Mouse (Mus musculus) erythroblast, embryonic 14.5 days (primary cell): ENCODE data around the gene Col6a6. TPM values are rescaled to one million over a fixed set of nuclear protein-coding genes. Genes with fewer than 3 reads are reported as not detected.
"Not testable (repeated sequence)": the region's sequence is repeated elsewhere in the genome, so short reads cannot be mapped to it uniquely, and the experiment has no call there.

ENCODE experiments used
- H3K27me3 ChIP-seq: 2 replicates; pipeline ENCODE4 v1.6.1; 2012; ENCODE audit warnings: inconsistent platforms; ENCODE audit not compliant: control insufficient read depth
- H3K36me3 ChIP-seq: 2 replicates; pipeline ENCODE4 v1.6.1; 2012; ENCODE audit warnings: mild to moderate bottlenecking, inconsistent platforms; ENCODE audit not compliant: control insufficient read depth
- H3K4me1 ChIP-seq: 2 replicates; pipeline ENCODE4 v1.6.1; 2012; ENCODE audit warnings: inconsistent platforms; ENCODE audit not compliant: control insufficient read depth
- H3K4me3 ChIP-seq: replicated peaks from 2 replicates; pipeline ENCODE3; 2012; ENCODE audit warnings: moderate library complexity, mild to moderate bottlenecking, inconsistent platforms
- H3K9me3 ChIP-seq: 2 replicates; pipeline ENCODE4 v1.6.1; 2012; ENCODE audit warnings: low read length, inconsistent platforms, mixed read lengths; ENCODE audit not compliant: control insufficient read depth
- GATA1 ChIP-seq: IDR thresholded peaks from 2 replicates; pipeline ENCODE4 v1.6.1; 2012; ENCODE audit warnings: low read length, inconsistent platforms, mixed read lengths
- TAL1 ChIP-seq: IDR thresholded peaks from 3 replicates; pipeline ENCODE4 v1.6.1; 2012; ENCODE audit warnings: low read length, inconsistent platforms, mixed read lengths
- polyA plus RNA-seq: library from polyadenylated mRNA; stranded (reverse); fragments of >175 nt; gene quantifications from 2 replicates; pipeline ENCODE4 v1.2.3, GENCODE M21; 2012

Col6a6 gene
- under 0.01 TPM in 1 of 2 replicates, not detected in the other for polyA plus RNA-seq

DNA sequence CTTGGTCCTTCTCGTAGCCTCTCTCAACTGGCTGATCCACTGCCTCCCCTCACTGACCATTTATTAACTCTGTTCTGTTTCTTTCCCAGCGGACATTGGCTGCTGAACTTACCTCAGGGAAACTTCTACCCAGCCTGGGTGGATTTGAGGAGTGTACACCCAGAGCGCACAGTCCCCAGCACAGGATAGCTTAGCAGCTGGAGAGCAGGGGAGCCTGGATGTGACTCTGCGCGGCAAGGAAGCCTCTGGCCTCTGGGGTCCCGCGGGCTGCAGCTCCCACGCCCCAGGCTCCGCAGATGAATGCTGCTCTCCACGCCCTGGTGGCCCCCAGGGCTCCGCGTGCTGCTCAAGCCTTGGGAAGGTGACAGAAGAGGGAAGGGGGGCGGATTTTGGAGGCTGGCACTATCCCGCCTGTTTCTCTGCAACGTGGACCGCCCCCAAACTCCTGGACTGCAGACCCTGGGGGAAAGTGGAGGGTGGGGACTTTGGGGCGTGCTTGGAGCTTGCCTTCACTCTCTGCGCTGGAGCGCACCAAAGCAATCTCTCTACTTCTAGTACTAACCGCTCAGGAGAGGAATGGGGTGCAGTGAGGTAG, at the start of gene Col6a6:
TSS of gene Col6a6 (minus strand) at position 370 of the 595 bp plus-strand sequence.
- no peak for TF ChIP-seq GATA1
- no peak for TF ChIP-seq TAL1
- Histone ChIP-seq H3K4me3 (no peak within 1 kb of the TSS), H3K9me3 (no peaks in the 10 kb centered on the region), H3K27me3 (peaks cover 4% of the 10 kb centered on the region; the same call in 1 of the 2 replicates), H3K36me3 (no peaks in the 10 kb centered on the region), H3K4me1 (no peaks in the 10 kb centered on the region)

- no peaks in the 10 kb centered on the region for H3K4me1 ChIP-seq
- H3K27me3 ChIP-seq = no peaks in the 10 kb centered on the region
- no peaks in the 10 kb centered on the region for H3K36me3 ChIP-seq
- H3K4me3 ChIP-seq = no peak overlapping the region
- H3K9me3 ChIP-seq = no peaks in the 10 kb centered on the region
- TF ChIP-seq GATA1 (no peak), TAL1 (no peak)
These were observed 48.2 kb upstream of the Col6a6 start for GRCm38 (mm10) chr9:105876124-105876523.

DNA sequence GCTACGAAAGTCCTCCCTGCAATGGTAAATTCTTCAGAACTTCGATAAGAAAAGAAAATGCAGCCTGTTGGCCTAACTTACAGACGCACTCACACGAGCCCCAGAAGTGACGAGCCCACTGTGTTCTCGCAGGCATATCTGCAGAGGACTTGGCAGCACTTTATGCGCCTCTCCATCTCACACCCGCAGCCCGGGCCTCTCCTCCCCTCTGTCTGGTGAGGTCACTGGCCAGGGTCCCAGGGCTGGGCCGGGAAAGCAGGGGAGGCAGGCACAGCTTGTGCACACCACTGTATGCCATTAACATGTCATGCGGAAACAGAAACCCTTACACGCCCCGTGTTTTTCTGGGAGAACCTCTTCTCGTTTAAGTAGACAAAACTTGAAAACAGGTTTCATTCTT, 43.7 kb upstream of the Col6a6 start:
- TF ChIP-seq GATA1 = no peak
- TF ChIP-seq TAL1 = no peak
- Histone ChIP-seq H3K36me3 (no peaks in the 10 kb centered on the region), H3K4me3 (no peak overlapping the region), H3K4me1 (no peaks in the 10 kb centered on the region), H3K27me3 (no peaks in the 10 kb centered on the region), H3K9me3 (no peaks in the 10 kb centered on the region)

- H3K4me1 ChIP-seq = no peaks in the 10 kb centered on the region
- TF ChIP-seq GATA1 (no peak), TAL1 (no peak)
- H3K4me3 ChIP-seq = no peak overlapping the region
- H3K27me3 ChIP-seq = no peaks in the 10 kb centered on the region
- H3K36me3 ChIP-seq = no peaks in the 10 kb centered on the region
- H3K9me3 ChIP-seq = no peaks in the 10 kb centered on the region
These were observed 29.8 kb upstream of the Col6a6 start for GRCm38 (mm10) chr9:105857773-105858172.

DNA sequence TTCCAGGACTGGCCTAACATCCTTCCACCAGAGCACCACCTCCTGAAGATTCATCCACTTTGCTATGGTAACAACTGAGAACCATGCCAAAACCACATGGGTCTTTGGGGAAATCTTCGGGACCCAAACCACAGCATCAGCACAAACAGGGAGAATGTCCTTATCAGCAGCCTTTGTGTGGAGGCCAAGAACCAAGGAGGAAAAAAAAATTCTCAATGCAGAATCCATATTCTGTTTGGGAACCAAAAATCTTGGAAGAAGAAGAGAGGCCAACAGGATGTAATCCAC, 24.8 kb upstream of the Col6a6 start:
- no peak for TF ChIP-seq TAL1
- no peak for TF ChIP-seq GATA1
- no peaks in the 10 kb centered on the region for H3K4me1 ChIP-seq
- no peaks in the 10 kb centered on the region for H3K27me3 ChIP-seq

GRCm38 (mm10) chr9:105852015-105852777, 24.2 kb upstream of the Col6a6 start:
- no peaks in the 10 kb centered on the region; the same call in 1 of the 2 replicates for H3K9me3 ChIP-seq

More for the DNA sequence above, 24.8 kb upstream of the Col6a6 start:
- Histone ChIP-seq H3K4me3 (no peak overlapping the region), H3K9me3 (no peaks in the 10 kb centered on the region; the same call in 1 of the 2 replicates), H3K36me3 (no peaks in the 10 kb centered on the region)

GRCm38 (mm10) chr9:105851011-105851410, 23.1 kb upstream of the Col6a6 start:
- Histone ChIP-seq H3K4me3 (no peak overlapping the region), H3K9me3 (no peaks in the 10 kb centered on the region; the same call in 1 of the 2 replicates), H3K27me3 (no peaks in the 10 kb centered on the region), H3K4me1 (no peaks in the 10 kb centered on the region), H3K36me3 (no peaks in the 10 kb centered on the region)
- no peak for TF ChIP-seq TAL1
- no peak for TF ChIP-seq GATA1

More at GRCm38 (mm10) chr9:105852015-105852777, 24.2 kb upstream of the Col6a6 start:
- no peak for TF ChIP-seq TAL1
- no peak for TF ChIP-seq GATA1
- H3K4me3 ChIP-seq = no peak overlapping the region
- no peaks in the 10 kb centered on the region for H3K36me3 ChIP-seq
- no peaks in the 10 kb centered on the region for H3K4me1 ChIP-seq
- H3K27me3 ChIP-seq = no peaks in the 10 kb centered on the region

GRCm38 (mm10) chr9:105848396-105848795, 20.4 kb upstream of the Col6a6 start:
- TF ChIP-seq TAL1 = no peak
- no peak for TF ChIP-seq GATA1
- Histone ChIP-seq H3K36me3 (no peaks in the 10 kb centered on the region), H3K4me3 (no peak overlapping the region), H3K4me1 (no peaks in the 10 kb centered on the region), H3K9me3 (no peaks in the 10 kb centered on the region; the same call in 1 of the 2 replicates), H3K27me3 (no peaks in the 10 kb centered on the region)

GRCm38 (mm10) chr9:105847261-105847660, 19.3 kb upstream of the Col6a6 start:
- Histone ChIP-seq H3K4me1 (no peaks in the 10 kb centered on the region), H3K4me3 (no peak overlapping the region), H3K27me3 (no peaks in the 10 kb centered on the region), H3K36me3 (no peaks in the 10 kb centered on the region), H3K9me3 (peaks cover 1% of the 10 kb centered on the region; the same call in 1 of the 2 replicates)
- TF ChIP-seq TAL1 (no peak), GATA1 (no peak)

- H3K27me3 ChIP-seq, H3K9me3 ChIP-seq, H3K36me3 ChIP-seq, H3K4me3 ChIP-seq, H3K4me1 ChIP-seq: not testable (repeated sequence)
These were observed 13.4 kb upstream of the Col6a6 start for GRCm38 (mm10) chr9:105841386-105841785.
